Mouse (Mus musculus): ENCODE data around the gene Mast3. TPM values are rescaled to one million over a fixed set of nuclear protein-coding genes. Genes with fewer than 3 reads are reported as not detected.

Mast3 gene
- polyA plus RNA-seq, 1 experiment = 4.8 TPM

- Histone ChIP-seq H3K27me3 (ENCODE audit: control insufficient read depth) (no peaks in the 10 kb centered on the region), H3K4me3 (replicated peaks) (peak overlapping the region; percentile 52), H3K9me3 (ENCODE audit: control insufficient read depth, low read length) (no peaks in the 10 kb centered on the region), H3K36me3 (ENCODE audit: control insufficient read depth) (peaks cover 36% of the 10 kb centered on the region), H3K4me1 (ENCODE audit: control insufficient read depth) (peaks cover 95% of the 10 kb centered on the region)
- TF ChIP-seq GATA1 (IDR thresholded peaks at IDR 0.05; ENCODE audit: low read length) (no peak), TAL1 (IDR thresholded peaks at IDR 0.05; ENCODE audit: low read length) (no peak)
Observed at GRCm38 (mm10) chr8:70764676-70765075, 40.2 kb downstream of the Mast3 start.

- peak; percentile 68 for TF ChIP-seq TAL1 (IDR thresholded peaks at IDR 0.05; ENCODE audit: low read length)
- TF ChIP-seq GATA1 (IDR thresholded peaks at IDR 0.05; ENCODE audit: low read length) = peak; percentile 60
- peaks cover 95% of the 10 kb centered on the region for H3K4me1 ChIP-seq (ENCODE audit: control insufficient read depth)
- peak overlapping the region; percentile 52 for H3K4me3 ChIP-seq (replicated peaks)
- H3K27me3 ChIP-seq (ENCODE audit: control insufficient read depth) = no peaks in the 10 kb centered on the region
- H3K9me3 ChIP-seq (ENCODE audit: control insufficient read depth, low read length) = no peaks in the 10 kb centered on the region
- H3K36me3 ChIP-seq (ENCODE audit: control insufficient read depth) = peaks cover 39% of the 10 kb centered on the region
Observed at GRCm38 (mm10) chr8:70764026-70764425, 40.8 kb downstream of the Mast3 start.

GRCm38 (mm10) chr8:70763354-70763753 lies 41.5 kb downstream of the Mast3 start:
- peaks cover 95% of the 10 kb centered on the region for H3K4me1 ChIP-seq (ENCODE audit: control insufficient read depth)

DNA sequence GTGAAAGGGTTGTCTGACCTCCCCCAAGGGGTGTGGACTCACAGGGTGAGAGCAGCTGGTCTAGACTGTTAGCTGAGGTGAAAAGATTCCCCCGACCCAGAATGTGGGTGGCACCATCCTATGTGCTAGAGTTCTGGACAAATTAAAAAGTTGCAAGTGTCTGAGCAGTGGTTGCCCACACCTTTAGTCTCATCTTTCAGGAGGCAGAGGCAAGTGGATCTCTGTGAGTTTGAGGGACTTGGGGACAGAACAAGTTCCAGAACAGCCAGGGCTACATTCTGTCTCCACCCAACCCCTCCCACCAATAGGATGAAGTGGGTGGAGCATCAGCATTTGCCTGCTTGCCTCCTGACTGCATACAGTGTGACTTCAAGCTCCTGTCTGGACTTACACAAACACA lies 42.7 kb downstream of the Mast3 start:
- Histone ChIP-seq H3K9me3 (ENCODE audit: control insufficient read depth, low read length) (no peaks in the 10 kb centered on the region), H3K36me3 (ENCODE audit: control insufficient read depth) (peaks cover 44% of the 10 kb centered on the region), H3K4me1 (ENCODE audit: control insufficient read depth) (peaks cover 93% of the 10 kb centered on the region), H3K4me3 (replicated peaks) (peak overlapping the region; percentile 33), H3K27me3 (ENCODE audit: control insufficient read depth) (no peaks in the 10 kb centered on the region)
- no peak for TF ChIP-seq GATA1 (IDR thresholded peaks at IDR 0.05; ENCODE audit: low read length)
- no peak for TF ChIP-seq TAL1 (IDR thresholded peaks at IDR 0.05; ENCODE audit: low read length)

More at GRCm38 (mm10) chr8:70763354-70763753, 41.5 kb downstream of the Mast3 start:
- no peaks in the 10 kb centered on the region for H3K9me3 ChIP-seq (ENCODE audit: control insufficient read depth, low read length)
- peaks cover 39% of the 10 kb centered on the region for H3K36me3 ChIP-seq (ENCODE audit: control insufficient read depth)
- no peaks in the 10 kb centered on the region for H3K27me3 ChIP-seq (ENCODE audit: control insufficient read depth)
- H3K4me3 ChIP-seq (replicated peaks) = peak overlapping the region; percentile 52
- TF ChIP-seq GATA1 (IDR thresholded peaks at IDR 0.05; ENCODE audit: low read length) = no peak

- Histone ChIP-seq H3K36me3 (ENCODE audit: control insufficient read depth) (peaks cover 56% of the 10 kb centered on the region), H3K9me3 (ENCODE audit: control insufficient read depth, low read length) (no peaks in the 10 kb centered on the region), H3K4me3 (replicated peaks) (peak within 1 kb of the TSS; percentile 80), H3K27me3 (ENCODE audit: control insufficient read depth) (no peaks in the 10 kb centered on the region), H3K4me1 (ENCODE audit: control insufficient read depth) (peaks cover 91% of the 10 kb centered on the region)
- TF ChIP-seq TAL1 (IDR thresholded peaks at IDR 0.05; ENCODE audit: low read length) (no peak), GATA1 (IDR thresholded peaks at IDR 0.05; ENCODE audit: low read length) (no peak)
Observed at GRCm38 (mm10) chr8:70760775-70761406, 44.0 kb downstream of the Mast3 start, which contains the start of gene Mpv17l2. Mpv17l2 (minus strand) TSS chr8:70760946.

DNA sequence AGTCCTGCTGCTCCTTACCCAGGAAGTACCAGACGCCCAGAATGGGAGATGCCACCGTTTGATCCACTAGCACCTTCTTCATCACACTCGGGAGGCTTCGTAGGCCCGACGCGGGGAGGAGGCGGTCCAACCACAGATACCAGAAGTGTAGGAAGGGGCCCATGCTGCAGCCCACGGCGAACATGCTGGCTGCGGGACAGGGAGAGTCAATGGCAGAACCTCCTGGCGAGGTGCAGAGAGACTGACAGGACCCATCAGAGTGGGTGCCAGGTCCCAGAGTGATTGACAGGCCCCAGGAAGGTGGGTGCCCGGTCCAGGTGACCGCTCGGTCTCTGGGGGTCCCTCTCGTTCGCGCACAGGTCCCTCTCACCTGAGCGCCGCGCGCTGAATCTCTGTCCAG lies 44.5 kb downstream of the Mast3 start:
- peaks cover 58% of the 10 kb centered on the region for H3K36me3 ChIP-seq (ENCODE audit: control insufficient read depth)
- TF ChIP-seq GATA1 (IDR thresholded peaks at IDR 0.05; ENCODE audit: low read length) = no peak
- no peak for TF ChIP-seq TAL1 (IDR thresholded peaks at IDR 0.05; ENCODE audit: low read length)
- peak overlapping the region; percentile 80 for H3K4me3 ChIP-seq (replicated peaks)
- peaks cover 91% of the 10 kb centered on the region for H3K4me1 ChIP-seq (ENCODE audit: control insufficient read depth)
- H3K27me3 ChIP-seq (ENCODE audit: control insufficient read depth) = no peaks in the 10 kb centered on the region
- H3K9me3 ChIP-seq (ENCODE audit: control insufficient read depth, low read length) = no peaks in the 10 kb centered on the region

DNA sequence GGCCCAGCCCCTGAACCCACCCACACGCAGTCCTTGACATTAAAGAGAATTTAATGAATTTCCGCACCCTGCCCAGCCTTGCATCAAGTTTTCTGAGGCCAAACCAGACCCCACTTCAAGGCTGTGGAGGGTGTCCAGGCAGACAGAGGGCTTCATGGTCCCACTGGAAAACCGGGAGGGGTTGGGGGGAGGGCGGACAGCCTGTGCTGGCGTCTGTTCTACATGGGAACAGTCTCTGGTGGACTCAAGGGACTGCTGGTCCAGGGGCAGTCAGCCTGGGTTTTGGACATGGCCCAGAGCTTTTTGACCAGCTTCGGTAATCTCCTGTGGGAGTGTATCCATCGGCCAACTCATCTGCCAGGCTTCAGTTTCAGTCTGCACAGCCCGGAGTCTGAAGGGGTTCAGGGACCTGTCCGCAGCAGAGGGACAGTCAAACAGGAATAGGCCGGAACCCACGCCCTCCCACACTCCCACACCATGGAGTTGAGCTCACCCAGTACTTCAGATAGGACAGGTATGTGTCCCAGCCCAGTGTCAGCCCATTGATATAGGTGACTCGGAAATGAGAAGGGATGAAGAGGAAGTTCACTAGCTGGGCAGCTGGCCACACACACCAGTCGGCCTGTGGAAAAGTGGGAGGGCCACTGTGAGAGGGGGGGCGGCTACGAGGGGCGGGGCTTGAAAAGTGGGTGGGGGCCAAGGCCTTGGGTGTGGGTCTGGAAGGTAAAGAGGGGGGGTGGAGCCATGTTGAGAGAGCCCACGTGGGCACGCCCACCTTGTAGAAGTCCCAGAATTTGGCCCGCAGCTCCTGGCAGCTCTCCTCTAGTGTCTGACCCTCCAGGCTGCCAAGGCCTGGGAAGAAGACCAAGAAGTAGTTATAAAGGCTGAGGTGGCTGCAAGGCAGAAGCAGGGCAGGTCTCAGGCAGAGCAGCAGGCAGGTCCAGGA lies 46.0 kb downstream of the Mast3 start:
- peak overlapping the region; percentile 80 for H3K4me3 ChIP-seq (replicated peaks)
- TF ChIP-seq TAL1 (IDR thresholded peaks at IDR 0.05; ENCODE audit: low read length) (no peak), GATA1 (IDR thresholded peaks at IDR 0.05; ENCODE audit: low read length) (no peak)
- H3K36me3 ChIP-seq (ENCODE audit: control insufficient read depth) = peaks cover 52% of the 10 kb centered on the region
- no peaks in the 10 kb centered on the region for H3K9me3 ChIP-seq (ENCODE audit: control insufficient read depth, low read length)
- no peaks in the 10 kb centered on the region for H3K27me3 ChIP-seq (ENCODE audit: control insufficient read depth)
- H3K4me1 ChIP-seq (ENCODE audit: control insufficient read depth) = peaks cover 91% of the 10 kb centered on the region

DNA sequence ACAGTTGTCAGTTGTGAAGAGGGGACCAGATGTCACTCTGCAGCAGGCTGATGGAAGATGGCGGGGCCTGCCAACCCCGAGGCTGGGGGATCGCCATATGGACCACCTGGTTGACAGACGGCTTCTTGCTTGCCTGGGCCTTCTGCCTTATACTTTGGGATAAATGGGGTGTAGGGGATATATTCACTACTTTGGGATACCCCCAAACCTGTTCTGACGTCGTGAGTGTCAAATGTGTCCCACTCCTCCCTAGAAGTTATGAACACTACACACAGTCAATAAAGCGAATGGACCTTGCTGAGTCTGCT lies 46.6 kb downstream of the Mast3 start:
- TF ChIP-seq TAL1 (IDR thresholded peaks at IDR 0.05; ENCODE audit: low read length) = no peak
- TF ChIP-seq GATA1 (IDR thresholded peaks at IDR 0.05; ENCODE audit: low read length) = no peak
- H3K4me3 ChIP-seq (replicated peaks) = no peak overlapping the region
- H3K4me1 ChIP-seq (ENCODE audit: control insufficient read depth) = peaks cover 91% of the 10 kb centered on the region
- peaks cover 46% of the 10 kb centered on the region for H3K36me3 ChIP-seq (ENCODE audit: control insufficient read depth)
- no peaks in the 10 kb centered on the region for H3K27me3 ChIP-seq (ENCODE audit: control insufficient read depth)
- H3K9me3 ChIP-seq (ENCODE audit: control insufficient read depth, low read length) = no peaks in the 10 kb centered on the region

Data from erythroblast, embryonic 14.5 days (primary cell).